Mouse (Mus musculus): Measurements from ENCODE around the gene Ticrr.

Gene Ticrr

DNA sequence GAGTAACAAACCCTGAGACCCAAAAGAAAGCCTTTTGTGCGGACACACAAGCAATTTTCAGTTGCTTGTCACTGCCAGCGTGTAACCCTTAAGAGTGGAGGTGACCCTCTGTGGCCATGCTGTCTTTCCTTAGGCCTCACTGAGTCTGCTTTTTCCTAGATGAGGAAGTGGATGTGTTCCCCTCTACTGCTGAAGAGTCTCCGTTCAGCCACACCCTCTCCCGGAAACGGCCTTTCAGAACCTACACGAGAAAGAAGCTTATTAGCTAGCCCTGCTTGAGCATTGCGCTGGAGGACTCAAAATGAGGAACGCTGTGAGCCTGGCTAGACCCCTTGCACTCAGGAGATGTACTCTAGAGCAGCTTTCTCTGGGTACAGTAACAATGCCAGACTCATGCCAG, 36.5 kb downstream of the Ticrr start:
- no peak for DNase-seq

DNA sequence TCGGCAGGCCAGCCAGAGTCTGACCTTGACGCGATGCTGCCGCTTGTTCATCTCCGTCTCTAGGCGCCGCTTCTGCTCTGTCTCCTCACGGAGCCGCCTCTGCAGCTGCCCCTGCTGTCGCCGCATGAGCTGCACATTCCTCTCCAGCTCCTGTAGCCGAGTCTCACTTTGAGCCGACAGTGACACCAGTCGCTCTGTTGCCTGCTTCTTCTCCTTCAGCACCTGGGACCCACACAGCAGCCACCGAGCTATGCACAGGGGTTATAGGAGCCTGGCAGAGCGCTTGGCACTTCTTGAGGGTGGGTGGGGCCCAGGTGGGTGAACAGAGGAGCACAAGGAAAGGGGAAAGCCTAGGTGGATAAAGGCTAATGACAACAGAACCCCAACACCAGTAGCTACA, 42.8 kb downstream of the Ticrr start:
- DNase-seq: no peak

DNA sequence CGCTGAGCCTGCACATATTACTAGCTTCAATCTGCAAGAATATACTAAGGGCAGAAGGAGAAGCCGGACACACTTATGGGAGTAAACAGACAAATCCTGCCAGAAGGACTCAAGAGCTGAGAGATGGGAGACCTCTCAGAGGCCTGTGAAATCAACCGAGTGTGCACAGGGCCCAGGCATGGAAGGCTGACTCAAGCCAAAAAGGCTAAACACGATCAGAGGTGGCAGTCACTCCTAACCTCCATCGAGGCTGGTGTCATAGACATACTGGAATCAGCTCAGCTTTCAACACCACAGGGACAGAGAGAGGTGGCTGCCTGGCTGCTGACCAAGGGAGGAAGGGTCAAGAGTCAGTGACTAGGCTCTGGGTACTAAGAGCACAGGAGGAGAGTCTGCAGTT, 45.2 kb downstream of the Ticrr start:
- DNase-seq: no peak

DNA sequence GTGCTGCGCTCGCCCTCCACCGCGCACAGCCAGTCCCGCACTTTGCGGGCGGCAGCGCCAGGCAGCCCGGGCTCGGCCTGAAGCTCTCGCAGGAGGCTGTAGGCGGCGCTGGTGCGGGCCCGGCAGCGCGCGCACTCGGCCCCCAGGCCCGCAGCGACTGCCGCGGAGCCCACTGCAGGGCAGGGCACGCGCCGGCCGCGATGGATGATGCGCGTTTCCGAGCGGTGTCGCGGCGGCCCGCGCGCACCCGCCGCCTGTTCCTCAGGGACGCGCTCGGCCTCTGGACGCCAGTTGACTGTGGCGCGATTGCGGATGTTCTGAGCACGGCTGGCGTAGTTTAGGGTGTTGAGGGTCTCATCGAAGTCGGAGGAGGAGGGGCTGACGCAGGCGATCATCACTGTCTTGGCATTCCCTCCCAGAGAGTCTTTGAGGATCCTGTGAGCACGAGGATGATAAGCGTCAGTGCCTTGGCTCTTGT, 50.2 kb downstream of the Ticrr start:
- peak in 1 of 2 experiments; percentile 37 for DNase-seq

DNA sequence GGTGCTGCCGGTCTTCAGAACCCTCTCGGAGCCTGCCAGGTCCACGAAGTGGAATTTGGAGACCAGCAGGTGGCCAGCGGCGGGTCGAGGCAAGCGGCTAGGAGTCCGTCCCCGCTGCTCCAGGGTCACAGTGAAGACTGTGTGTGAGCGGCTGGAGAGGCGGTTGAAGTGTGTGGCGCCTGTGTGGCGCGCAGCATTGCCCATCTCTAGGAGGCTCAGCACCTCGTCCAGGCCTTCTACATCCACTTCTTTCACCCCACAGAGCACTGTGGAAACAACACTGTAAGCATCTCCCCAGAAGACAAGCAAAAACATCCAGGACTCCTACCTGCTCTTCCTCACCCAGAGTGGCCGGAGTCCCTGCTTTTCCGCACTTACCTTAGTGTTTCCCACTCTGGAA, 50.8 kb downstream of the Ticrr start:
- no peak for DNase-seq

DNA sequence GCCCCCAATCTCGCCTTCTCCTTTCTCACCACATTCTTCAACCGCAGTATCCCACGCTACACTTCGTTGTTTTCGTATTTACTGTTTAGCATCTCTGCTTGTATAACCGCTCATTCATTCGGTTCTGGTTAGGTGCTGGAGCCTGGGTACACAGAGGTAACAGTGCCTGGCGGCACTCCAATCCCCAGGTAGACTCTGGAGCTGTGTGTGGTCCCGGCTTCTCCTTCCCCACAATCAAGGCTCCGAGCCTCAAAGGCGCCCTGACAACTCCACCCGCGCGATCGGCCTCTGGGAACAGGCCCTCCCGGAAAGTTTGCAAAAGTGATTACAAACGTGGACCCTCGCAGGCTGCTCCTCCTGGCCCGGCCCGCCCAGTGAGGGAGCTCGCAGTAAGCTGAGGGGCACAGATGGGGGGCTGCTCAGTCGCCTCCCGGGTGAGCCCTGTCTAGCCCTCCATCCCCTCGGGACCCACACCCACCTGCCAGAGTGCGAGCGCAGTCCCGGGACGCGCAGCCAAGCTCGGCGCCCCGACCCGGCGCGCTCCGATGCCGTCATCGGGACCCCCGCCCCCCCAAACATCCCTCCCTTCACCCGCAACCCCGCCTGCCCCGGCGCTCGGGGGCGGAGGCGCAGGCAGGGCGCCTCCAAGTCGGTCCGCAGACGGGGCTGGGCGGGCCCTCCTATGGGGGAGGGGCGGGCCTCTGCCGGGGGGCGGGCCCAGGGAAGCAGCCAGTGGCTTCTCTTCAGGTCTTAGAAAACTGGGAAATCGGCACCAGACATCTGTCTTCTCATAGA, 55.4 kb downstream of the Ticrr start, which contains the start of gene Kif7:
Kif7 (minus strand) TSS at position 534 of the 795 bp plus-strand sequence.
- DNase-seq: peak; percentile 80 to 88

DNA sequence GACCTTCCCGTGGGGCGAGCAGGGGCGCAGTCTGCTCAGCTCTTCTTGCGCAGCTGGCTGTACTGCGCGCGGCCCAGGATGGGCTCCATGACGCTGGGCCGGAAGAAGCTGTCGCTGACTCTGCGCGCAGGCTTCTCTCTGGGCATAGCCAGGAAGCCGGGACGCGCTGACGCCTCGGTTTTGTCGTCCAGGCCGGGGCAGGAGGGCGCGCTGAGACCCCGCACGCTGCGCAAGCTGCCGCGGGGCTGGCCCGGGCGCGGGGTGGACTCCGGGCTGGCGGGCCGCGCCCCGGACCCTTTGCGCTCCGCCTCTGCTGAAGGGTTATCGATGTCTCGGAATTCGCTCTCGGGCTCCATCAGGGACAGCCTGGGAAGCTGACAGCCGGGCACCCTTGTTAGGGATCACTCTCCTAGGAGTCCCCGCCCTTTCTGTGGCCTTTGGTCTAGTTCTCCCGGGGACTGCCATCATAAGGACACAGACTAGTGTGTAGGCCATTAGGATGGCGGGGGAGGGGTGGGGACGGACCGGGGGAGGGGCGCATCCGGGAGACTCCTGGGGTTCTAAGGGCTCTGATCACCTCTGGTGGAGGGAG, 61.5 kb downstream of the Ticrr start:
- DNase-seq: peak in 1 of 2 experiments; percentile 68

DNA sequence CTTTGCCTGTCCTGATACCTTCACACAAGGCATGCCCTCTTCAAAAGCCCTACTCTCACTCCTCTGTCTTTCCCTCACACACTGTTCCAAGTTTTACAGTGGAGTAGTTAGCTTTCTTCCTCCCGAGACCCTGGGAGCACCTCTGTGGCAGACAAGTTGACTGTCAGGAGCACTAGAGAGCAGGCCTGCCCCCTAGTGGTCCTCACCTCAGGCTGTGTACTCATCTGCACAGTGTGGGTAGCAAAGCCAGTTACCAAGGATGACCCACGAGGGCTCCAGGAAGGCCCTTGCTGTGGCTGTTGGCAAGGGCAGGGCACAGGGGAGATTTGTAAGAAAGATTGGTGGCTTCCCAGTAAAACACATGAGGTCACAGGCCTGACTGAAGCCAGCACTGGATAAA, 67.1 kb downstream of the Ticrr start:
- peak; percentile 71 to 88 for DNase-seq

DNA sequence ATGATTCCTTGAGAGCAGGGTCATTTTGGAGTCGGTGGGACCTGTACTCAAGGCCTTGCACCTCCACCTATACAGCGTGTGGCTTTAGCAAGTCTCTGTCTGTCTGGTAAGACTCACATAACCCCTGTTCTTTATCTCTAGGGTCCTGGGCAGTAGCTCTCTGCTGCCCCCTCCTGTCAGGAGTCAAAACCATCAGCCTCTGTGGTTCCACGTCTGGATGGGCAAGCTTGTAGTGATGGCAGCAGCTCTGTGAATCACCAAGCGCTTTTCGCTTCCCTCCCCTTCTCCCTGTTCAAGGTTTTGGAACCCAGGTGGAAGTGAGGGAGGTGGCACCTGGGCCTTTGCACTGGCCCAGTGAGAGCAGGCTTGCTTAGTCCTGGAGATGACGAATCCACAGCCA, 68.2 kb downstream of the Ticrr start:
- peak; percentile 63 to 83 for DNase-seq

DNA sequence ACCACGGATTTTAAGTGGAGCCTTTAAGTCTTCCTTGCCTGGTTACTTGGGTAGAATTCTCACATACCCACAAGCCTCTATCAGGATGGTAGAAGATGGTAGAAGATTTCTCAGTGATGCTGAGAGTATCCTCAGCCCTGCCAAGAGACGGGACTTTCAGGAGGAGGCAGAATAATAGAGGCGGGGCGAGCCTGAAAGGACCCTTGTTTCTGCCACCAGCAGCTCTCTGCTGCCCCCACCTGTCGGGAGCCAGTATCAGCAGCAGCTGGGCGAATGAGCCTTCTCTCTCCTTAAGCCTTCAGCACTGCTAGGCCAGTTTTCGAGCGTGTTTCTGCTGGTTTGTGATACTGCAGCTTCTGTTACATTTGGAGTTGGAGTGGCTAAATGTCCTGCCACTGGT, 69.2 kb downstream of the Ticrr start:
- DNase-seq: peak; percentile 59 to 86

DNA sequence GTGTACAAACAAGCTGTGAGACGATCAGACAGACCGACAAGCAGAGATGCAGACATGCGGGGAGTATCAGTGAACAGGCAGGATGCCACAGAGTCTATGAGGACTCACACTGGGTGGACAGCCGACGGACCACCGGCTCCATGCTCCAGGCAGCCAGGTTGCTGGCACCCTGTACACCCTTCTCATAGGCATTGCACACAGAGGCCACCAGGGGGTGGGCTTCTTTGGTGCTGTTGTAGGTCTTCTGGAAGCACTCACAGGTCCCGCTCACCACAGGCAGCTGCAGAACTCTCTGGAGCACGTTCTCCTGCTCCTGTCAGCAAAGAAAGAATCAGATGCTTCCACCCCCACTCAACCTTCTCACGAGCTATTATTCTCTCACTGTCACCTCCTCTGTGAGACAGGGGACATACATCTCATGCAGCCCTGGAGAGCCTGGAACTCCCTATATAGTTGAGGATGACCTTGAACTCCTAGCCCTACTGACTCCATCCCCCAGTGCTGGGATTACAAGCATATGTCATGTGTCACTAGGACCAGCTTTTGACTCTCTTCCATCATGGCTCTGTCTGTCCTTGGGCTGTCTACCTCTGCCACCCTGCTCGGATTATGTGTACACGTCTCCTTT, 69.9 kb downstream of the Ticrr start:
- peak in 1 of 2 experiments; percentile 55 for DNase-seq

DNA sequence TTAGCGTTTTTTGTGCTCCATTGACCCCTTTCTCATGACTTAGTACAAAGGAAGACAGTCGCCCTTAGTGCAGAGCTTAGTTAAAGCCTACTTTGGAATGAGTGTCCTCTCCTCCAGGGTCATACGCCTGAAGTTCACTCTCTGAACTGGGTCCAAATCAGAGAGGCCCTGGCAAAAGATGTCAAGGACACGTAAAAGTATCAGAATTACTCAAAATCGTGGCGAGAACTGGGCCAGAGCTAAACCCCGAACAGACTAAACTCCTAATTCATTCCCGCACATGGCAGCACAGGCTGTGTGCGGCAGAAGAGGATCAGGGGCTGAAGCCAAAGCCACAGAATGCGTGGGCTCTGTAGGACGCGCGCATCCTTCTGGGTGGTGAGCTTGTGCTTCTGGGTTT, 71.4 kb downstream of the Ticrr start:
- DNase-seq: no peak

DNA sequence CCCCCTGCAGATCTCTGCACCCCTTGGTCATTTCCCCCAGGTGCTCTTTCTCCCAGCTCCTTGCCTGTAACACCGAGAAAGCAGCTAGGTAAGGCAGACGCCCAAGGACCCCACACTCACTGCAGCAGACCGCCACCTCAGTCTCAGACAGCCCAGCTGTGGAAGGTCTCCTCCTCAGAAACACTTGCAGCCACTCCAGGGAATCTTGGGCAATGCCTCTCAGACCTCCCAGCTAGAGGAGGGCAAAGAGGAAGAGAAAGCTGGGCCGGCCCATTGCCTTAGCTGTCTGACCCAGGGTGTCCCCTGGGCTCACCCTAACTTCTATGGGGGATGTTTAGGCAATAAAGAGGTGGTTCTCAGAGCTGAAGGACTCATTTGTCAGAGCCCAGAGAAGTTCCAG, 72.6 kb downstream of the Ticrr start, which contains the start of gene Plin1:
Plin1 (minus strand) TSS at position 282 of the 400 bp plus-strand sequence.
- no peak for DNase-seq

DNA sequence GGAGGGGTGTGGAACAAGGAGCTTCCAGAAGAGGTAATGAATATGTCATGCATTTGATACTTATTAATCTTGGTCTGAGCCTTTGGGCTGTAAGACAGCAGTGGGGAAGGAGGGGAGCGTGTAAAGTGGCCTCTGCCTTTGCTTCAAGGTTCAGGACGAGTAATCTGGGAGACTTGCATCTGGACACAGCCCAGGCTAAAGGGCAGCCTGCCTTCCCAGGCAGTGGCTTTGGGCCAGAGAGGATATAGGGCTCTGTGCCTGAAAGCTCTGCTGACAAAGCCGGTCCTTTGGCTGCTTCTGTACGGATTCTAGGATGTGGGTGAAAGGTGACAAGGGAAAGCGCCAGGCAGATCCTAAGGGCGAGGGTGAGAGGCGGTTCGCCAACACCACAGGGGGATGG, 74.6 kb downstream of the Ticrr start:
- peak; percentile 89 to 95 for DNase-seq

DNA sequence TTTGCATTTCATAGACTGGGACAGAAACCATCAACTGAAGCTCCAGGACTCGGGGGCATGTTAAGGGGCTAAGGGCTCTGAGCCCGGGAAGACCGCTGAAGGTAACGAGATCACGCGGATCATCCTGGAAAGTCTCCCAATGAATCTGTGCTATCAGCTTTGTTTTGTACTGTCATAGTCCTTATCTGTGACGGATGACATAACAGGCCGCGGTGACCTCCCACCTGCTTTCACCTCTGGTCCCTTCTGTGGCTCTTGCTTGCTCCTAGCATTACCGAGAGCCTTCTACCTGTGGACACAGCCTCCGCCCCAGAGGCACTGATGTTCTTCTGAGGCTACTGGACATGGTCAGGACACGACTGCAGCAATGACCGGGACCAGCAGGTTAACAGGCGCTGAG, 76.5 kb downstream of the Ticrr start:
- DNase-seq: no peak

DNA sequence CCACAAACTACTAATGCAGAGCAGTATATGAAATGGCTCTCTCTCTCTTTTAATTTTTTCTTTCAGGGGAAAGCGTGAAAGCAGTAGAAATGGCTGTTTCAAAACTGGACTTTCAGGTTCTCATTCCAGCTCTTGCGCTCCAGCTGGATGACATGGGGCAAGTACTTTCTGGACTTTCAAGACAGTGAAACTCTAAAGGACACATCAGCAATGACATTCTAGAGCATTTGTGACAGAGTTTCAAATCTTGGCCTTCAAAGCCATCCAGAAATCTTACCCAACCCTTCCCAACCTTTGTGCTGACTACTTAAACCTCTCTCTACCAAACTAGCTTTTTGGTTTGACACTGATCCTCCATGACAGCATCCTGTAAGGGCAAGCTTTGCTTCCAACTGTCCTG, 78.9 kb downstream of the Ticrr start:
- no peak for DNase-seq

DNA sequence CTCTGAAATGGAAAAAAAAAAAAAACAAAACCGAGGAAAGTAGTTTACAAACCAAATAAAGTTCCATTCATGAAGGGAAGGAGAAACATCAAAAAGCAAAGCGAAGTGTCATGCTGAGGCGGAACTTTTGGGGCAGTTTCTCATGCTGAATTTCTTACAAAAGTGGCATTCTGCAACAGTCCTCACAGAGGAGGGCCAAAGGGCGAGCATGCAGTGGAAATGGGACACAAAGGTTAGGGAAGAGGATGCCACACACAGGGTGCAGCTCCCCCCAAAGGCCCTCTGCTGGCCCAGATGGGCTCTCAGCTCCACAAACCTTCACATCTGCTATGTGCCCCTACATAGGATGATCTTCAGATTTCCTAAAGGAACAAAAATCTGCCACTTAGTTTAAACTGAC, 80.3 kb downstream of the Ticrr start:
- DNase-seq: peak; percentile 34 to 45

DNA sequence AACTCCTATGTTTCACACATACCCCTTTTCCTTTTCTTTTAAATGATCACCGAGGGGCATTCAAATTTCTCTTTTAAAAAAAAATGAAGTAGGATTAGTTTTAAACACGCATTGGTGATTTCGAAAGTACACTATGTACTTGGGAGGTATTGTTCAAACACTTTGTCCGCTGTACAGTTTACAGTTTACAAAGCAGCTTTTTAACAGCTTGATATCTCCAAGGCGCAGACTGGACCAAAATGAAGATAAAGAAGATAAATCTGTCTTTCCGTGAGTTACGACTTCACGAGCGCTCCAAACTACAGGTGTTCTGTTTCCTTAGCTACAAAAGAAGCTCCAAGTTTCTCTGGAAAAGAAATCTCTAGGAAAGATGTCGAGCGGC, 82.3 kb downstream of the Ticrr start:
- no peak for DNase-seq

DNA sequence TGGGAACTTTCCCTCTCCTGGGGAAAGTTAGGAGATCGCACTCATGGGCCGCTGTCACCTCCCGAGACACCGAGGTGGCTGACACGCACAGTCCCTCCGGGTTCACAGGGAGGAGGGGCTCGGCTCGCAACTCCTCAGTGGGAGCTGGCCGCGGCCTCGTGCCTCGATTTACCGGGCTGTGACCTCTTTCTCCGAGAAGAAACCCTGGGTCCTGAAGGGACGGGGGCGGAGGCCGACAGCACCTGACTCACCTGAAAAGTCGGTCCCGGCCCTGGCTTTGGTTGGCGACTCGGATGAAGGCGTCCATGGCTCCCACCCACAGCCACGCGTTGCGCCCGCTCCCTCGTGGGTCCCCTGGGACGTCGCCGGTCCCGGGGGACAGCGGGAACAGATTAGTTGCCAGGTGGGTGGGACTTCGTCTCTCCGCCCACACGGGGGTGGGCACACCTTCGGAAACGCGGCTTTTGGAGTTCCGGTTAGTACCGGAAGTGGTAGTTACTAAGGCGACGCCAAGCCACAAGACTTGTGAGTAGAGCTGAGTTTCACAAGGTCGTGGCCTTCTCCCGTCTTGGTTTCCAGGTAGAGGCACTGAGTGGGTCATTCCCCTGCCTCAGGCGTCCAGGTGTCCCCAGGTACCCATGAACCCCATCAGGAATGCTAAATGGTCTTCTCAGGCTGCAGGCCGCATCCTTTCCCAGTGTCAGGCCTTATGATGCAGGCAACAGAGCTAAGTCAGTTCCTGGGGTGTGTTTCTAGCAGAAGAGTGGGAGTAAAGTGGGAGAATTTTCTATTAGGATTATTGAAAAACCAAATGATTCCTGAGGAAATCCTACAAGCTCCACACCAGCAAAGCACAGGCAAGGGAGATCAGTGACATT, 82.9 kb downstream of the Ticrr start, which contains the start of the genes Pex11a and Wdr93:
Pex11a (minus strand) TSS at position 473 of the 878 bp plus-strand sequence.
Wdr93 (plus strand) TSS at position 505 of the 878 bp plus-strand sequence.
- peak; percentile 91 to 92 for DNase-seq

DNA sequence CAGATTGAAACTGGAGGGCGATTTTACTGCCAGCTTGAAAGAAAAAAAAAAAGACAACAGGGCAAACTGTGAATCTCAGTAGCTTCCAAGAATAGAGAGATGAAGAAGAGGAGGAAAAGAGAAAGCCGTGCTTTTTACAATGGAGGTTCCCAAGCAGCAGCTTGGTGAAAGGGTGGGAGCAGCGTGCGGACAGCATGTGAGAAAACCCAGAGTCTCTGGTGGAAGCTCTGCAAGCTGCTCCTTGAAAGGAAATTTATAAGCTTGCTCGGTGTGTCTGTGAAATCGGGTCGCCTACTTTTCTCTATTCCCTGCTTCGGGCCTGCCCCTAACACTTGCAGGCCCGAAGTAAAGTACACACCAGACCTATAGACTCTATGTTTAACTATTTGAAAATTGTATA, 84.1 kb downstream of the Ticrr start:
- DNase-seq: no peak

DNA sequence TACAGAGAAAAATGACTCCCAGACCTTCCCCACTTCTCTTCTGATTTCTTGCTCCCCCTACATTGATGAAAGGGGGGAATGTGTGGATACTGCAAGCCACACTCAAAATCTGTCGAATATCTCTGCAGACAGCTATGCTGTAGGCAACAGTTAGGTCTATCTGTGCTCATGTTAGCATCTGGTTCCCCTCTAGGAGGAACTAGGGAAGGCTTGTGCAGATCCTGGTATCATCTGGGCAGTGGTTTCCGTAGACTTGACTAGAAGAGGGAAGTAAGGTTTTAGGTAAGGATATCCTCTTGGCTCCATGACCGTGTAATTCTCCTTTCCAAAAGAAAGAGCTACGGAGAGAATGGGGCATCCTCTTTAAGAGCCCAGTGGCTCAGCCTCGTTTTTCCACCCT, 84.6 kb downstream of the Ticrr start:
- no peak for DNase-seq

DNA sequence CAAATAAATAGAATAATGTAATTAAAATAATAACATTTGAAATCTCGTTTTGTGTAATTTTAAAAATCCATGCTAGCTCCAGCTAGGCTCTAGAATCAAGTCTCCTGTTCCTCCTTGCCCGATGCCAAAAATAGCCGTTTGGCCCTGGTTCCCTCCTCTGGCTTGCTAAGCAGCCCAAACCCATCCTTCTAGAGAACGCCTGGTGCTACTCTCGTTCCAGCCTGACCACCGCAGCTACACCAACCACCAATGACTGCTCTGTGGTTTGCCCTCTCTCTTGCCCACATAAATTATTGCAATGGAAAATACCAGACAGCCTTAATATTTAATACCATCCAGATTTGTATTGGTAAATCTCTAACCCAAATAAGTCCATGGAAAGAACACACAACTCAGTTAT, 87.7 kb downstream of the Ticrr start:
- DNase-seq: no peak
